Mouse (Mus musculus): ENCODE data around the gene Fanca. TPM values are rescaled to one million over a fixed set of nuclear protein-coding genes. Genes with fewer than 3 reads are reported as not detected.
A peak's percentile ranks its signal among the peaks of the same experiment; 100 is the strongest.

Gene Fanca
- polyA plus RNA-seq (2015; fragmentation: Nextera tagmentation; extraction: Ambion mirVana) = 5.3 and 7.8 TPM in 2 replicates

- H3K36me3 ChIP-seq (ENCODE audit: control insufficient read depth, insufficient read depth) = no peaks in the 10 kb centered on the region
- peak within 1 kb of the TSS; percentile 46; the same call in 1 of the 2 replicates for H3K27ac ChIP-seq (ENCODE audit: low read depth, low read length)
- WGBS = under 1% methylated on average over 24 of the region's 24 CpGs
Measured at GRCm38 (mm10) chr8:123318467-123318911, at the start of gene Fanca. Fanca (minus strand) TSS chr8:123318576.

GRCm38 (mm10) chr8:123361082-123361739, 42.8 kb upstream of the Fanca start:
- Histone ChIP-seq H3K4me3 (ENCODE audit: low read depth, low read length) (no peak overlapping the region), H3K9ac (ENCODE audit: low read depth, low read length) (no peak overlapping the region), H3K9me3 (ENCODE audit: control insufficient read depth) (no peaks in the 10 kb centered on the region), H3K27me3 (replicated peaks; ENCODE audit: control insufficient read depth, insufficient read depth, low read length) (no peaks in the 10 kb centered on the region), H3K4me2 (replicated peaks; ENCODE audit: low read depth) (no peak overlapping the region), H3K27ac (ENCODE audit: low read depth, low read length) (no peak overlapping the region), H3K4me1 (replicated peaks; ENCODE audit: control insufficient read depth, insufficient read depth, low read length) (no peaks in the 10 kb centered on the region), H3K36me3 (ENCODE audit: control insufficient read depth, insufficient read depth) (no peaks in the 10 kb centered on the region)
- TF ChIP-seq CTCF (IDR thresholded peaks at IDR 0.05; ENCODE audit: low read depth) = peak; percentile 95
- WGBS = 48% methylated on average over 12 of the region's 12 CpGs
- ATAC-seq = peak; percentile 60

More at GRCm38 (mm10) chr8:123318467-123318911, at the start of gene Fanca:
- Histone ChIP-seq H3K9me3 (ENCODE audit: control insufficient read depth) (no peaks in the 10 kb centered on the region), H3K4me2 (replicated peaks; ENCODE audit: low read depth) (peak within 1 kb of the TSS; percentile 90), H3K9ac (ENCODE audit: low read depth, low read length) (peak within 1 kb of the TSS; percentile 53), H3K4me3 (ENCODE audit: low read depth, low read length) (peak within 1 kb of the TSS; percentile 64), H3K4me1 (replicated peaks; ENCODE audit: control insufficient read depth, insufficient read depth, low read length) (no peaks in the 10 kb centered on the region), H3K27me3 (replicated peaks; ENCODE audit: control insufficient read depth, insufficient read depth, low read length) (no peaks in the 10 kb centered on the region)
- peak; percentile 97 for ATAC-seq
- peak; percentile 57 for TF ChIP-seq CTCF (IDR thresholded peaks at IDR 0.05; ENCODE audit: low read depth)

- Histone ChIP-seq H3K36me3 (ENCODE audit: control insufficient read depth, insufficient read depth) (no peaks in the 10 kb centered on the region), H3K9ac (ENCODE audit: low read depth, low read length) (no peak overlapping the region), H3K4me2 (replicated peaks; ENCODE audit: low read depth) (no peak overlapping the region), H3K27ac (ENCODE audit: low read depth, low read length) (no peak overlapping the region), H3K4me1 (replicated peaks; ENCODE audit: control insufficient read depth, insufficient read depth, low read length) (no peaks in the 10 kb centered on the region), H3K4me3 (ENCODE audit: low read depth, low read length) (no peak overlapping the region), H3K27me3 (replicated peaks; ENCODE audit: control insufficient read depth, insufficient read depth, low read length) (no peaks in the 10 kb centered on the region; the same call in 1 of the 2 replicates), H3K9me3 (ENCODE audit: control insufficient read depth) (no peaks in the 10 kb centered on the region)
- ATAC-seq = no peak
- WGBS = 49% methylated on average over 11 of the region's 11 CpGs
- TF ChIP-seq CTCF (IDR thresholded peaks at IDR 0.05; ENCODE audit: low read depth) = no peak
Measured at GRCm38 (mm10) chr8:123353216-123353615, 34.8 kb upstream of the Fanca start.

- 44% methylated on average over 13 of the region's 13 CpGs for WGBS
- H3K4me2 ChIP-seq (replicated peaks; ENCODE audit: low read depth) = peak overlapping the region; percentile 17; the same call in 1 of the 2 replicates
- H3K36me3 ChIP-seq (ENCODE audit: control insufficient read depth, insufficient read depth) = no peaks in the 10 kb centered on the region
- no peak overlapping the region for H3K27ac ChIP-seq (ENCODE audit: low read depth, low read length)
- no peak overlapping the region for H3K4me3 ChIP-seq (ENCODE audit: low read depth, low read length)
- H3K27me3 ChIP-seq (replicated peaks; ENCODE audit: control insufficient read depth, insufficient read depth, low read length) = no peaks in the 10 kb centered on the region; the same call in 1 of the 2 replicates
- no peaks in the 10 kb centered on the region for H3K9me3 ChIP-seq (ENCODE audit: control insufficient read depth)
- no peak overlapping the region for H3K9ac ChIP-seq (ENCODE audit: low read depth, low read length)
- no peaks in the 10 kb centered on the region for H3K4me1 ChIP-seq (replicated peaks; ENCODE audit: control insufficient read depth, insufficient read depth, low read length)
- peak; percentile 89 for TF ChIP-seq CTCF (IDR thresholded peaks at IDR 0.05; ENCODE audit: low read depth)
- ATAC-seq = peak; percentile 52; the same call in 1 of the 2 replicates
Measured at GRCm38 (mm10) chr8:123352786-123353185, 34.4 kb upstream of the Fanca start.

GRCm38 (mm10) chr8:123352118-123352517, 33.7 kb upstream of the Fanca start:
- no peaks in the 10 kb centered on the region for H3K4me1 ChIP-seq (replicated peaks; ENCODE audit: control insufficient read depth, insufficient read depth, low read length)
- ATAC-seq = no peak
- H3K9ac ChIP-seq (ENCODE audit: low read depth, low read length) = no peak overlapping the region
- TF ChIP-seq CTCF (IDR thresholded peaks at IDR 0.05; ENCODE audit: low read depth) = no peak
- peak overlapping the region; percentile 17; the same call in 1 of the 2 replicates for H3K4me2 ChIP-seq (replicated peaks; ENCODE audit: low read depth)
- no peaks in the 10 kb centered on the region; the same call in 1 of the 2 replicates for H3K27me3 ChIP-seq (replicated peaks; ENCODE audit: control insufficient read depth, insufficient read depth, low read length)
- no peak overlapping the region for H3K27ac ChIP-seq (ENCODE audit: low read depth, low read length)
- no peaks in the 10 kb centered on the region for H3K36me3 ChIP-seq (ENCODE audit: control insufficient read depth, insufficient read depth)
- H3K9me3 ChIP-seq (ENCODE audit: control insufficient read depth) = no peaks in the 10 kb centered on the region
- H3K4me3 ChIP-seq (ENCODE audit: low read depth, low read length) = no peak overlapping the region
- WGBS = 76% methylated on average over 12 of the region's 12 CpGs

- no peak for TF ChIP-seq CTCF (IDR thresholded peaks at IDR 0.05; ENCODE audit: low read depth)
- WGBS = 86% methylated on average over 4 of the region's 4 CpGs
- Histone ChIP-seq H3K27ac (ENCODE audit: low read depth, low read length) (no peak overlapping the region), H3K4me1 (replicated peaks; ENCODE audit: control insufficient read depth, insufficient read depth, low read length) (no peaks in the 10 kb centered on the region), H3K36me3 (ENCODE audit: control insufficient read depth, insufficient read depth) (no peaks in the 10 kb centered on the region), H3K27me3 (replicated peaks; ENCODE audit: control insufficient read depth, insufficient read depth, low read length) (no peaks in the 10 kb centered on the region), H3K9me3 (ENCODE audit: control insufficient read depth) (no peaks in the 10 kb centered on the region), H3K4me3 (ENCODE audit: low read depth, low read length) (no peak overlapping the region), H3K9ac (ENCODE audit: low read depth, low read length) (no peak overlapping the region), H3K4me2 (replicated peaks; ENCODE audit: low read depth) (no peak overlapping the region)
- ATAC-seq = no peak
Measured at GRCm38 (mm10) chr8:123349073-123349472, 30.7 kb upstream of the Fanca start.

All from intestine, postnatal 0 days (tissue).